Mouse (Mus musculus): ENCODE data around the gene Sypl2.

The Sypl2 gene

GRCm38 (mm10) chr3:108164091-108164490, 62.4 kb downstream of the Sypl2 start:
- Histone ChIP-seq H3K4me3 (replicated peaks; ENCODE audit: low read length) (no peak overlapping the region), H3K36me3 (ENCODE audit: insufficient read depth, low read length) (no peaks in the 10 kb centered on the region), H3K27me3 (ENCODE audit: insufficient read depth, low read length) (peaks cover 30% of the 10 kb centered on the region), H3K4me1 (replicated peaks; ENCODE audit: low read depth, low read length) (peaks cover 13% of the 10 kb centered on the region), H3K9me3 (ENCODE audit: low read length) (no peaks in the 10 kb centered on the region)
- TF ChIP-seq NANOG (IDR thresholded peaks at IDR 0.05; ENCODE audit: borderline replicate concordance, low read length) (no peak), POU5F1 (IDR thresholded peaks at IDR 0.05; ENCODE audit: borderline replicate concordance, low read length) (no peak), CTCF (conservative IDR thresholded peaks at IDR 0.05; ENCODE audit: low read length) (no peak)

Measured in E14TG2a.4 (cell line).